Mouse (Mus musculus) olfactory bulb, adult 2 months (tissue): ENCODE measurements at regions not wholly inside any gene's neighbourhood (a gene's known extent, or its start where the extent isn't known, plus 50 kb on each side); places are given as distances from the start of the nearest gene placed in this dataset.

Experiments
- CTCF ChIP-seq: fragments of 200-500 bp; IDR thresholded peaks from 2 replicates; pipeline ENCODE4 v1.5.1; 2012; ENCODE audit warnings: low read depth, mild to moderate bottlenecking, low read length, moderate library complexity; ENCODE audit not compliant: insufficient read depth
- POLR2A ChIP-seq: fragments of 200-500 bp; IDR thresholded peaks from 2 replicates; pipeline ENCODE4 v1.6.1; 2012; ENCODE audit warnings: mild to moderate bottlenecking, low read depth, low read length, moderate library complexity; ENCODE audit not compliant: insufficient read depth

DNA sequence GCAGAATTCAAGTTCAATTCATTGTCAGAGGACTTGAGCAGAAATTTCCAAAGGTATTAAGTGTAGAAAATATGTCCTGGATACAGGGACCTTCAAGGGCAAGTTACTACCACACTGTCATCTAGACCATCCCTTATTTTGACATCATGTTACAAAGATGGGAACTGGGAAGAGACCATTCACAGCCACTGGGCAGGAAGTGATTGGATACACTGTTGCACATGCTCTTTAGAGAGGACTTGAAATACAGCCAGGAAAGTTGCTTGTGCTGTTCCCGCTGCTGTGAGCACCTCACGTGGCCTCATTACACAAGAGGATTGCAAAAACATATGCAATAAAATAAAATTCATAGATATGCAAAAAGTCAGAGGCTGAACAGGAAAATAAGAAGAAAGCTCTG is 120.4 kb upstream of the 1700016C15Rik start:
- TF ChIP-seq CTCF (no peak), POLR2A (no peak)
